Mouse (Mus musculus) cerebellum, adult 8-10 months (tissue): ENCODE measurements at regions not wholly inside any gene's neighbourhood (a gene's known extent, or its start where the extent isn't known, plus 50 kb on each side); places are given as distances from the start of the nearest gene placed in this dataset.
A peak's percentile ranks its signal among the peaks of the same experiment; 100 is the strongest.
"Not testable (repeated sequence)": the region's sequence is repeated elsewhere in the genome, so short reads cannot be mapped to it uniquely, and the experiment has no call there.

ENCODE experiments used
- DNase-seq: peaks from one replicate; pipeline ENCODE4 v3.0.0; 2022

DNA sequence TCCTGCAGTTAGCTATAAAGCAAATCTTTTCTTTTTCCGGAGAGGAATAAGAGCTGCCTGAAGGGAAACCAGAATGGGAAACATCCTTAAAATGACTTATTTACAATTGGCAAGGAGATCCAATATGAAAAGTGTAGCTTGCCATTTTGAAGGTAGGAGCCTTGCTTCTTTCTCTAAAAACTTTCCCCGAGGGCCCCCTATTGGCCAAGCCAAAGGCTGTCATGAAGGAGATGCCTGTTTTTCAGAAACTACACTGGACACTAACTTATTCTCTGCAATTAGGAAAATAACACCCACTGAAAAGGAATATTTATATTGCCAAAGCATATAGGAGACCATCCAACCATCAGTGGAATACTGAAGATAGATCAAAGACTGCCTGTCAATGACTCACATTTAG lies 312.8 kb upstream of the Thrb start:
- no peak for DNase-seq

DNA sequence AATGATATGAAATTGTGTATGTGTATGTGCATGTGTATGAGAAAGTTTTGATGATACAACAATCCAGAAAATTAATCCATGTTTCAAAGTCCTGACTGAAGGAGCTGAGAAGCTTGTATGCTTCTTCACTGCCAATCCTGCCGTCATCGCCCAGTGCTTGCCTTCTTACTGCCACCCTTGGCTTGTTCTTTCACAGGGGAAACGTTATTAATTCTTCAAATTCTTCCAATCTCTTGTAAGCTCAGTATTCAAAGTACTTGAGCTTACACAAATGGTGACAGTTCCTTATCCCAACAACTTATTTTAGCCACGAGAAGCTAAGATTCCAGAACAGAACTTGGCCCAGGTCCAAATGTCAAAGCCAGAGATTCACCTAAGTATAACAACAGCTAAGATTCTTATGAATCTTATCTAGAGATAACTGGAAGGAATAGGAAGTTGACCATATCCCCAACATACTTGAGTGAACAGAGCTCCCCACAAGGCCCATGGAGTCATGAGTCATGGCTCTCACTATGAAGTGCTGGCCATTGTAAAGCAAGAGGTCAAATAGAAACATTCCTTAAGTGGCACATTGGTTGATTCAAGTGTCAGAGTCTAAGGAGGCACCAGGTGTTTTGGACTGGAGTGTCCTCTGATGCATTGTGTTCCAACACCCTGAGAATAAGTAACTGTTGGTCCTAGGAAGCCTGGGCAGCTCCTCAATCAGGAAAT lies 307.6 kb upstream of the Thrb start:
- DNase-seq = no peak

DNA sequence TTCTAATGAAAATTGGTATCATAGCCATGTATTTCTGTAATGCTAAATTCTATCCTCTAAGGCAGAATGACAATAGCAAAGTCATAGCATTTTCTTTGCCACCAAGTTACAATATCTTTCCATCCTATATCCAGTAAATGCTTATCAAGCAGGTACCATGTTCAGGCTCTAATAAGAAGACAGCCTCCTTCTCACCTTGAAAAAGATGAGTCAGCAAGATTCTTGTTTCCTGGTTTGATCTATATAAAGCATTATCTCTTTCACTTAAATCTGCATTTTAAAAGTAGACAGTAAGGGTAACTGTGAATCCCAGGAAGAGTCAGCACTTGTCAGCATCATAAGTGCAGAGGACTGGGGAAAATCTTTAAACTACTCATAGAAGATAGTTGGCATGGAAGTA lies 298.2 kb upstream of the Thrb start:
- DNase-seq = no peak

DNA sequence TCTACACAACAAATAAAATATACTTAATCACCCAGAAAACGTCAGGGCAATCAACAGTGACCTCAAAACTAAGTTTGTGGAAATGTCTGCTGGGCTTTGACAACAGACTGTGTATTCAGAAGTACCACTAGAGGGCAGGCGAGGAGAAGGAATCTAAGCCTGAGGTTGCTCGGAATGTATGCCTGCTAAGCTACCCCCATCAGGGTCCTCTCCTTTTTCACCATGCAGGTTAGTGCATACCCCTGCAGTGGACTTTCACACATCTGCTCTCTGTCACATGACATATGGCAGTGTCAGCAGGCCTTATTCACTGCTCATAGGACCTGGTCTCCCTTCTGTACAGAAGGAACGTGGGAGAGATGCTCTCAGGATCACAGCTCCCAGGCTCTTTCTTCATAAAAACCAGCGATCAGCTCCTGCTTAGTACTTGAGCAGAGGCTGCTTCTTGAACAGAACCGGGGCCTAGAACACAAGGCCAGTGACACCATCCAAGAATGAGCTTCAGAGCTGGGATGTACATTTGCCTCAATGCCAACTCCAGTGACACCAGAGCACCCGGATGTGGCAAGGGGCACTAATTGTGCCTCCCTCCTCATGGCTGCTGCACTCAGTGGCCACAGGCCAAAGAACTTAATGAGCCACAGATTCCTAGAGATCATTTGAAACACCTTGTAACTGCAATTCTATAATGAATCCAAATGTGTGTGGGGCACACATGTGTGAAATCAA lies 257.1 kb upstream of the Thrb start:
- DNase-seq = peak; percentile 21

DNA sequence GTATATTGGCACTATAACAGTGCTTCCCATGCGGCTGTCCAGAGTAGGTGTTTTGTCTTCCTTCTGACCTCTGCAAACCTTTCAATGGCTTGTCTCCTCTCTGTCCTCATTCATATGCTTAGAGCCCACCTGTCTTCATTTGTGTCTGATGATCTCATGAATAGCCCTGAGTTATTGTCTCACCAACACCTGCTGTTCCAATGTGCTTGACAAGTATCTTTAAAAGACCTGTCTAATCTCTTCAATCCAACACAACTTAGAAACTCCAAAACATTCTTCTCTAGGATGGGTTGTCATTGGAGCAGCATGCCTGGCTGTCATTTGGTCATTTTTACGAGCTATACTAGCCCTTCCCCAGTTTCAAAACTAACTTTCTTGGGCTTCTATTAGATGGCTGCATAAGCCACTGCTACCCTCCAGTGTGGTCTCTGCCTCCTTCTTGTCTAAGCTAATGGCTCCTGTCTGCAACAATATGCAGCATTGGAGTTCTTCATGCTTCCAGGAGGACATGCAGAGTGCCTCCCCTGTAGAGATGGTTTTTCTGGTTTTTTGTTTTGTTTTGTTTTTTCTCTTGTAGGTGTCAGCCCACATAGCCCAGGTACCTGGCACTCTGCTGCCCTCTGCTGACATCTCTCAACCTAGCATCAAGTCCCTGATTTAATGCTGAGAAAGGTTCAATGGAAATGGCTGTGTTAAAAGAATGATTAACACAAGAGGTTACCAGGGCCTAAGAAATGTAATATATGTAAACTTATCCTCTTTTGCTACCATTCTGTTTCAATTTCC lies 254.3 kb upstream of the Thrb start:
- DNase-seq = peak; percentile 31

DNA sequence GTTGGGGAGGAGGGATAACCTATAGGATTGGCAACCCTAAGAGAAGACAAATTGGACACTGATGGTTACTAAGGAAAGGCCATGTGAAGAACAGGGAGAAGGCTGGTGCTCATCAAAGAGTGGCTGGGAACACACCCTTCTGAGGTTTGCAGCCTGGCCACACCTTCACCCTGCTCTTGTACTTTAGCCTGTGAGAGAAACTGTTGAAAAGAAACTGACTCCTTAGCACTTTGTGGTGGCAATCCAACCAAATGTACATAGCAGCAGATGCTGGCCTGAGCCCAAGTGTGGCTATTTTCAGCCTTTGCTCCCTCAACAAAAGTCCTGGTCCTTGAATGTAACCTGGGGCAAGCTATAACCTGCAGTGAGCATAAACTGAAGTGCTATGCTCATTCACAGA lies 253.2 kb upstream of the Thrb start:
- no peak for DNase-seq

DNA sequence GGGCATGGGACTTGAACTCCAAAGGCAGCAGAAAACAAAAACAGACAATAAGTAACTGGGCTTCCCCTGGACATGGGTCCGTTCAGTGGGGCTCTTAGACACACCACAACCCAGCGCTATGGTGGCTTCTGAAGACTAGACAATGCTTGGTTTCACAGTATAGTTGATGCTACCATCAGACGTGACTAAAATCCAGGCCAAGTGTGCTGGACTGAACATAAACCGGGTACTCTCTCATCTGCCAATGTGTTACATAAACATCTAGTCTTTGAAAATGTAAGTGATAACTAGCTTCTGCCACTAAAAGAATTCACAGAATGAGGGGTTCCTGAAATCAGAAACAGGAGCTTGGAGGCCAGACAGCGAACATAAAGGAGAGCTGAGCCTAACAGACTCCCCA lies 251.7 kb upstream of the Thrb start:
- DNase-seq = no peak

DNA sequence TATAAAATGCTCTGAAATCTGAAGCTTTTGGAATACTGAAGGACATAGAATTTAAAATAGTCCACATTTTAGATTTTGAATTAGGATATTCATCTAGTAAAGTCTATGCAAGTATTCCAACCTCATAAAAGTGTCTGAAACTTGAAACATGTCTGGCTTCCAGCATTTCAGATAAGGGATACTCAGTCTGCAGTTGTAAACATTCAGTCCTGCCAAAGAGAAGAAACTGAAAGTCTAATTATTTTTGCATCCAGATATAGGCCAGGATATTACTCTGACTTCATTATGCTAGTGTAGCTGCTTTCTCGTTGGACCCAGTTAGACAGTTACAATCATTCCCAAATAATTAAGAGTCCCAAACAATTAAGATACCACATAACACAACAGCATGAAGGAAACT lies 251.2 kb upstream of the Thrb start:
- no peak for DNase-seq

DNA sequence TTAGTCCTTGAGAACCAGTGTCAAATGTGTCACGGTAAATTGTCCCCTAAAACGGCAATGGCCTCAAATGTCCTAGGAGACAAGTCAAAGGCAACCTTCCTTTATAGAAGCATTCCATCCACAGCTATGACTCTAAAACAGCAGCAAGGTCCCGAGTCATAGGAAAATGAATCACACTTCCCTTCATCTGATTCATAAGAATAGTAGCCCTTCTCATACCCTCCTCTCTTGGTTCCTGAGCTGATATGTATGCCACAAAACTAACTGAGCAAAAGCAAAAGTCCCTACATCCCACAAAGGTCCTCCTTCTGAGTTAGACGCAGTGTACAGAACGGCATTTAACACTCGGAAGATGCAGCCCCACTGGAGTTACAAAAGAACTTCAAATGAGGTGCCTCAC lies 250.6 kb upstream of the Thrb start:
- no peak for DNase-seq

DNA sequence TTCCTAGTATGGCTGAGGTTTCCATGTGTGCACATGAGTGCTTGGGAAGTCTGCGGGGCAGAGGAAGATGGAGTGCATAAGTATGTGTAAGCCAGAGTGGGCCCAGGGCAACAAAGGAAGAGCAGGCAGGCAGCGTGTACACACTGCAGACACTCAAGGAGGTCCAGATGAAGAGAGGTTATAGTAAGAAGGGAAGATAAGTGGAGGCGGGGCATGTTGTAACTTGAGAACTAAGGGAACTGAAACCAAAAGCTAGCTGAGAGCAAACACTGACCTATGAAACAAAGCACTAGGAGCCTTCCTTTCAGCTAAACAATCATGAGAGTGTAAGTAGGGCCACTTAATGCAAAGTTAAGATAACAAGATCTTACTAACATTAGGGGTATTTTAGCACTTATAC lies 249.3 kb upstream of the Thrb start:
- DNase-seq = no peak

DNA sequence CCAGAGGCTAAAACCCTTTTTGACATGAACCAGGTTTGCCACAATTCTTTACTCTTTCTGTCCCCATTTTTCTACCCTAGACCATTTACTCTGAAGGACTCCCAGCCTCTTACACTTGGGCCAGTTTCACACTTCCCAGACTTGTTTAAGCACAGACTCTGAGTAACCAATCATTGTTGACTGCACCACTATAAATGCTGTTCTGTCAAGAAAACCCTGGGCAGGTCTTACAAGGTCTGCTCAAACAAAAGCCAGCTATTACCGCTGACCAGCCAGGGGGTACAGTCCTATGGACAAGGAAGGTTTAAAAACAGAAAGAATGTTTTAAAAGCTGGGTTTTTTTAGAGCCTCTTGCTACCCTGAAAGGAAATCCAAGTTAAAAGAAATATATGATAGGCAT lies 248.8 kb upstream of the Thrb start:
- no peak for DNase-seq

DNA sequence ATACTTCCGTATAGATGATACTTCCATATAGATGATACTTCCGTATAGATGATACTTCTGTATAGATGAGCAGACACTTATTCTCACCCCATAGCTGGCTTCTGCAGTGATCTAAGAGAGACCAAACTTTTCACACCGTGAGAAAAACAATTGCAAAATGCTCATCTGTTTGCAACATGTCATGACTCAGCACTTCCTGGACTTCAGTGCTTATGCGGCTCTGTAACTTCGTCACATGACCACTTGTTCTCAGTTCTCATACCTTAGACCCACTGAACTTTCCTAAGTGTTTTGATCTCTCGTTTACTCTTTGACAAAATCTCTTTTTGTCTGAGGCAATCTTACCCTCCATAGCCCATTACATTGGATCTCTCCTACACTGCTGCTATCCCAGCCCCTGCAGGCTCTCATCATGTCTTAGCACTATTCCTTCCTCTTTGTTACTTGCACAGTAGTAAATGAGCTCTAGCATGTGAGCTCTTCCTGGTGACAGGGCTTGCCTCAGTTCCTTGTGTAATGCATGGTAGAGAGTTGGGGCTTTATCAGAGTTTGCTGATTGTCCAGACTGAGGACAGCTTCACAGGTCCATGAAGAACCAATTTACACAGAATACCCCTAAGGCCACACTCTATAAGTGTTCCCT lies 245.7 kb upstream of the Thrb start:
- DNase-seq = no peak

DNA sequence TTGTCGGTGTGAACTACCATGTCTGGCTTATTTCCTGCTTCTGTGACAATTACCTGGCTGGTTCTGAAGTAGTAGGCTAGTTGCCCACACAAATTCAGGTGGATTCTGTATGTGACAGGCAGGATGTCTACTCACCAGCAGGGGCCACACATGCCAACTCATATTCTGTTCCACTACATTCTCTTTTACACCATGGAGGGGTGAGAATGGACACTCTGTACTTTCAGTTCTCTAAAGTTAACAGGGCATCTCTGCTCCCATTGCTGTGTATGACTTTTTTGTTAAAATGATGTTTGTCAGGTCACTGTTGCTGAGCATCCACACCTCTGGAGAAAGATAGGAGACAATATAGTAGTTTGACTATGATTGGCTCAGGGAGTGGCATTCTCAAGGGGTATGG lies 232.3 kb upstream of the Thrb start:
- no peak for DNase-seq

DNA sequence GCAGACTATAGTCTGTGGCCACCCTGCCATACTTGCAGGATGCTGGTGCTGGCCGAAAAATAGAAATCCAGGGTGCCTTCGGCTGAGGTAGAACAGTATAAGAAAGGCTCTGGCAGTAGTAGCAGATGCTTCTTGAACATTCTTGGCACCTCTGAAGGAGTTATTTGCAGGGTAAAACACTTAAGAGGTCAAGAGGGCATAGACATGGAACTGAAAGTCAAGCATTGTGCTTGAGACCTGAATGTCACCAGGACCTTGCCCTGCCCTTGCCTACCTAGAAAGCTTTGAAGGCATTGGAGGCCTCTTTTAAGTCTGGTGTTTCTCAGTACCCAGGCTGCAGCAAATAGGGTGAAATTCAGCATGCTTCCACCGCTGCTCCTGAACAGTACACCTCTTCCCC lies 230.9 kb upstream of the Thrb start:
- no peak for DNase-seq

DNA sequence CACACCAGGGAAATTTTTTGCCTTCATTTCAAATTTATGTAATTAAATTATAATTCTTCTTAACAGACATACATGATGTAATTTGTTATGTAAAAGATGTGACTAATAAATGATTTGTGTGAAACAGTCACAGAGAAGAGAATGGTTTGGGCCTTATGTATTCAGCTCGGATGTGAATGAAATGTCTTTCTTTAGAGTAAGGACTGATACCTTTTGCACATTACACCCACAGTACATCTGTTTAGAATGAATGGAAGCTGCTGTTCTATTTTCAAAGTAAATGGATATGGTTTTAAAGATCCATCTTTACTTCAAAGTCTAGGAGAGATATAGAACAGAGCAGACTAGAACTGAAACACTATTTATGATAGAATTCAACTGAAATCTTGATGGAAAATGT lies 226.7 kb upstream of the Thrb start:
- DNase-seq = no peak

DNA sequence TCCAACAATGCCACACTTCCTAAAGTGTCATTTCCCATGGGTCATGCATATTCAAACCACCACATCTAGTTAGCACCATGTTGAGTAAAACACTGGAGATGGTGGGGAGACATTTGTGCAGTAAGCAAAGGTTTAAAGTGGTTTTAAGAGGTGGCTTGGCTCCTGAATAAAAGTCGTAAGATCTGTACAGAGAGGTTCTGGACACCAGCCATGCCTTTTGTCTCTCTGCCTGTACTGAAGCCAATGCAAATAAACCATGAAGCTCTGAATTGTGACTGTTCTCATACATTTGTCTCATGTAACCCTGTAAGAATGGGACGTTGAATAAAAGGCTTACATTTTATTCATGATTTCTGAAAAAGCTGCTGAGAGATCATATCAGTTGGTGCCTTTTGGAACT lies 202.1 kb upstream of the Thrb start:
- no peak for DNase-seq

DNA sequence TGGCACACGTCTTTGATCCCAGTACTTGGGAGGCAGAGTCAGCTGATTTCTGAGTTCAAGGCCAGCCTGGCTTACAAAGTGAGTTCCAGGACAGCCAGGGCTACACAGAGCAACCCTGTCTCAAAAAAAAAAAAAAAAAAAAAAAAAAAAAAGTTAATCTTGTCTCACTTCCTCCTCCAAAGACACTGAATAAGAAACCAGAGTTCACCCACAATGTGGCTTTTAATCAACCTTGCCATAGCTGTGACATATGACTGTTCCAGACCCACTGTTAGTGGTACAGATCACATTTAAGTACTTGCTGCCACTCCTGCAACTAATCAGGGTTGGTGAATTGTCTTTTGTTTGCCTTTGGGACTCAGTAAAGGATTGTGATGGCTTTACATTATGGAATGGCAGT lies 181.1 kb upstream of the Thrb start:
- no peak for DNase-seq

DNA sequence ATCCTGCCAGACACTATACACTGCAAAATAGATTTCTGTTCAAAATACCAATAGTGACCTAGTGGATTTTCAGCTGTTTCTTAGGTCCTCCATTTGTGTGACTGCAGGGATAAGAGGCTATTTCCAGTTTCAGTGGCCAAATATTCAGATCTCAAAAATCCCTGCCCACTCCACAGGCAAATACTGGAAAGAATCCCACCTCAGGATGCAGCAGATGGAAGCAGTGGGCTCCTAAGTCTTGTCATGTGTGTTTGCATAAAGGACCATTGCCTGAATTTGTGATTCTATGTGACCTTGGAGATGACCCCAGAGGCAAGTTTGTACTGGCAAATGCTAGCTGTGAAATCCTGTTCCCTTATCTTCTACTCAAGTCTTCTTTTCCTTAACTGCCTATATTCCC lies 175.2 kb upstream of the Thrb start:
- DNase-seq = no peak

DNA sequence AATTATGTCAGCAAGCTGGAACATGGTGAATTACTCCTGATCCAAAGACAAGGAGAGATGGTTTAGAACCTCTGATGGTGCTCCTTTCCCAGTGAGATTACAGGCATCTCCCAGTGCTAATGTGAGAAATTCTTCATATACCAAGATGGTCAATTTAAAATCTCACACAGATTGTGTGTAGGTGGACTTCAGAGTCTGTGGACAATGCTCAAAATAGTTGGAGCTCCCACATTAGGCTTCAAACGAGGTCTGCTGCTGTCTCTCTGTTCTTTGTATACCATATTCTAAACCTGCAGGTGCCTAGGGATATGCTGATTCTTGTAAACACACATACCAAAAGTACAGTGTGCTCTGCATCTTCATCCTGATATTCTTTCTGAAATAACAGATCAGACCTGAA lies 146.3 kb upstream of the Thrb start:
- no peak for DNase-seq

DNA sequence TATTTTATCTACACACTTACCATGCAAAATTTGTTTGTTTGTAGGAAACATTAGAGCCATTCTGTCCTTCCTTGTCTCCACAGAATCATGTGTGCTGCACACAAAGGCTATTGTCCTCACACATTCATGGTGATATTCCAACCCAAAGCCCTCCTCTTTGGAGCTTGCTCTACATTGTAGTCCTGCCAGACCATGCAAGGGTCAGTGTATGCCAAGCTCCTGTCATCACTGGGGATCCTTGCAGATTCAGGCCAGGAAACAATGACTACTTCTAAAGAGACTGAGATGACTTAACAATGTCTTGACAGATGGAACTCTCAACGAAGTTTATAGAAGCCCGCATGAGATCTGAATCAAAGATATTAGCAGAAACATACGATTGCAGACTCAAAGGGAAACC lies 137.4 kb upstream of the Thrb start:
- DNase-seq = no peak

DNA sequence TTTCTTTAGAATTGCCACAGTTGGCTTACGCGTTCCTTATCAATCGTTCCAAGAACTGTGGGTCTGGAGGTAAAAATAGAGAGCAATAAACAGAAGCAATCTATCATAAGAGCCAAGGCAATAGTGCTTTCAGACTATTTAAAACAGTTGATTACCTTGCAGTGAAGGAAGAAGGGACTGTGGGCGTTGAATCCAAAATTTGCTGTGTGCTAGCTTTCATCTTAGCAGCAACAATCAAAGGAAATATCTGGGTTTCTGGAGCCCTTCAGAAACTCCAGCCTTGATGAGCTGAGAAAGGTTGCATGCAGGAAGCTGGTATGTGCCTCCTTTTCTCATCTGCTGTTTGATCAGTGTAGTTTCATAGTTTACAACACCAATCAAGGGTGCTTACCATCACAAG lies 136.1 kb upstream of the Thrb start:
- DNase-seq = no peak

DNA sequence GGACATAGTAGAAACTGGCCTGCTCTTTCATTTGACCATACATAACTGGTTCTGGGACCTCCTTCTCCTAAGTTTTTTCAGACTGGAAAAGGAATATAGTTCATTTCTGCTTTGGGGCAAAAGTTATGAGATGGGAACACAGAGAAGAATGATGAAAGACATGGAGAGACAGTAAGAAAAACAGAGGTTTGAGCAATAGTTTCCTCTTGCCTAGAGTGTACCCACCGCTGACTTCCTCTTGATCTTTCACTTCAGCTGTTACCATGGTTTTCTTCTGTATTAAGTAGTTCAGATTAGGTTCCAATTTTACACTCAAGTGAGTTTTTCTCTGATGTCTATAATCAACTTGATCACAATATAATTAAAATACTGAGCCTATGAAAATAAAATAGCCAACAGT lies 120.7 kb upstream of the Thrb start:
- no peak for DNase-seq

DNA sequence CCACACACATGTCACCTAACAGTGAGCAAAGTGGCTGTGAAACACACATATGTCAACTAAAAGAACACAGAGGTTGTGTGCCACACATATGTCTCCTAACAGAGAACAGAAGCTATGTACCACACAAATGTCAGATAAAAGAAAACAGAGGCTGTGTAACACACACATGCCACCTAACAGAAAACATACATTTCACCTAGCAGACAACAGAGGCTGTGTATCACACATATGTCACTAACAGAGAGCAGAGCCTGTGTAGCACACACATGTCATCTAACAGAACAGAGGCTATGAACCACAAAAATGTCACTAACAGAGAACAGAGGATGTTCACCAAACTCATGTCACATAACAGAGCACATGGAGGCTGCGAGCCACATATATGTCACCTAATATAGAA lies 103.6 kb upstream of the Thrb start:
- DNase-seq = no peak

DNA sequence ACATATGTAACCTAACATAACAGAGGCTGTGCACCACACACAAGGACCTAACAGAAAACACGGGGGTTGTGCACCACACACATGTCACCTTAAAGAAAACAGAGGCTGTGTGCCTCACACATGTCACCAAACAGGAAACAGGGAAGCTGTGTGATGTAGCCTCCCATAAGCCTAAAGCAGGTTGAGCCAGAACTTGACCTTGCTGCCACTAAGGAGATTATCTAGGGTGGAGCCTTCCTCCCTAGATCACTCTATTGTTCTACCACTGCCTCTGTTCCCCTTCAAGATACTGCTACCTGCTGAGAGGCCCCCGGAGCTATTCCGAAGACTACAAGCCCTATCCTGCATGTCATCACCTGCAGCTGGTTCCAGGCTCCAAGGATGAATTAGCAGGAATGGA lies 100.1 kb upstream of the Thrb start:
- DNase-seq = not testable (repeated sequence)
